Mouse (Mus musculus): ENCODE measurements around the gene Igbp1b. TPM values are rescaled to one million over a fixed set of nuclear protein-coding genes. Genes with fewer than 3 reads are reported as not detected.

The Igbp1b gene
- polyA plus RNA-seq, 2 experiments, result not detected

DNA sequence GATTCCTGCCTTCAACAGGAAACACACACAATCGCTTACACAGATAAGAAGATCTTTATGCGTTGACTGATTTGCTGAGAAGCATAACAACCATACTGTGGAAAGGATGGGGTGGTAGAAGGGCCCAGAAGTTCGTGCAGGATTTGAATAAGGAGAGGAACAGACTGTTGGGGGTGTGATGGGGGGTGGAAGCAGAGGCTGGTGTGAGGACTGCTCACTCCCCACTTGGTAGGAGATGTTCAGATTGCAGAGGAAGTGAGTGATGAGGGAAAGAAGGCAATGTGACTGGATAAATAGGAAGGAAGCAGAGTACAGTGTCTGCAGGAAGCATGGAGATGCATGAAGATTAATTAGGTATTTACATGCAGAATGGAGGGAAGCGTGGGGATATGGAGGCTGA is 19.0 kb downstream of the Igbp1b start:
- H3K27ac ChIP-seq, result no peak overlapping the region
- H3K4me1 ChIP-seq (replicated peaks; ENCODE audit: control insufficient read depth in 2 of 2, insufficient read depth in 2 of 2, low read length in 1 of 2), result no peaks in the 10 kb centered on the region
- no peaks in the 10 kb centered on the region for H3K27me3 ChIP-seq (ENCODE audit: control insufficient read depth, insufficient read depth, low read length)
- no peak overlapping the region for H3K4me2 ChIP-seq (ENCODE audit: low read depth)
- no peaks in the 10 kb centered on the region for H3K36me3 ChIP-seq (replicated peaks; ENCODE audit: control insufficient read depth, insufficient read depth, low read depth)
- no peak overlapping the region for H3K4me3 ChIP-seq (ENCODE audit: insufficient read depth in 1 of 2, low read depth in 2 of 2, low read length in 2 of 2)
- no peak overlapping the region for H3K9ac ChIP-seq (replicated peaks)
- TF ChIP-seq EP300 (IDR thresholded peaks at IDR 0.05; ENCODE audit: low read depth), result no peak
- no peak for TF ChIP-seq CTCF (IDR thresholded peaks at IDR 0.05; ENCODE audit: low read depth)
- DNase-seq (ENCODE audit: low read depth in 3 of 3, low spot score in 3 of 3), result no peak
- 35% methylated on average over 4 of the region's 4 CpGs for WGBS (ENCODE audit: insufficient replicate concordance)
- ATAC-seq (ENCODE audit: insufficient read depth), result no peak
- no peaks in the 10 kb centered on the region for H3K9me3 ChIP-seq (ENCODE audit: control insufficient read depth, low read length)

GRCm38 (mm10) chr6:138620786-138621185 is 37.6 kb downstream of the Igbp1b start:
- Histone ChIP-seq H3K4me1 (replicated peaks; ENCODE audit: control insufficient read depth in 2 of 2, insufficient read depth in 2 of 2, low read length in 1 of 2) (no peaks in the 10 kb centered on the region), H3K27me3 (ENCODE audit: control insufficient read depth, insufficient read depth, low read length) (no peaks in the 10 kb centered on the region), H3K4me3 (ENCODE audit: insufficient read depth in 1 of 2, low read depth in 2 of 2, low read length in 2 of 2) (no peak overlapping the region), H3K27ac (no peak overlapping the region), H3K9me3 (ENCODE audit: control insufficient read depth, low read length) (no peaks in the 10 kb centered on the region), H3K4me2 (ENCODE audit: low read depth) (no peak overlapping the region), H3K36me3 (replicated peaks; ENCODE audit: control insufficient read depth, insufficient read depth, low read depth) (no peaks in the 10 kb centered on the region), H3K9ac (replicated peaks) (no peak overlapping the region)
- no peak for DNase-seq (ENCODE audit: low read depth in 3 of 3, low spot score in 3 of 3)
- ATAC-seq (ENCODE audit: insufficient read depth), result no peak
- no peak for TF ChIP-seq CTCF (IDR thresholded peaks at IDR 0.05; ENCODE audit: low read depth)
- no peak for TF ChIP-seq EP300 (IDR thresholded peaks at IDR 0.05; ENCODE audit: low read depth)

DNA sequence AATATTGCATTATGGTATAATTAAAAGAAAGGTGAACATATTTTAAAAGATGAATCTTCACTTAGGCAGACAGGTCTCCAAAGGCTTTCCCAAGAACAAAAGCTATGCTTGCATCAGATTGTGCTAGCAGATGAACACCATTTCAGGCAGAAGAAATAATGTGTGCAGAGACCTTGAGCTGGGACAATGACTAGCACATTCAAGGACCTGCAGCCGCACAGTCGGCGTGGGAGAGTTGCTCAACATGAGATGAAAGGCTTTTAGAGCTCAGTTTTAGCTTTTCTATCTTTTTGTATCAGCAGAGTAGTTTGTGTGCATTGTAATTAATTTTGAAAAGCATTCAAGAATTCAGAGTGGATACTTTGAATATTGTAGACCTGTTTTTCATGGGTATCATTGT is 39.9 kb downstream of the Igbp1b start:
- H3K9me3 ChIP-seq (ENCODE audit: control insufficient read depth, low read length), result no peaks in the 10 kb centered on the region
- no peaks in the 10 kb centered on the region for H3K4me1 ChIP-seq (replicated peaks; ENCODE audit: control insufficient read depth in 2 of 2, insufficient read depth in 2 of 2, low read length in 1 of 2)
- no peaks in the 10 kb centered on the region for H3K27me3 ChIP-seq (ENCODE audit: control insufficient read depth, insufficient read depth, low read length)
- no peaks in the 10 kb centered on the region for H3K36me3 ChIP-seq (replicated peaks; ENCODE audit: control insufficient read depth, insufficient read depth, low read depth)
- no peak overlapping the region for H3K4me2 ChIP-seq (ENCODE audit: low read depth)
- H3K4me3 ChIP-seq (ENCODE audit: insufficient read depth in 1 of 2, low read depth in 2 of 2, low read length in 2 of 2), result no peak overlapping the region
- TF ChIP-seq CTCF (IDR thresholded peaks at IDR 0.05; ENCODE audit: low read depth), result no peak
- TF ChIP-seq EP300 (IDR thresholded peaks at IDR 0.05; ENCODE audit: low read depth), result no peak
- WGBS (ENCODE audit: insufficient replicate concordance), result 68% methylated on average over 3 of the region's 3 CpGs
- no peak for DNase-seq (ENCODE audit: low read depth in 3 of 3, low spot score in 3 of 3)
- ATAC-seq (ENCODE audit: insufficient read depth), result no peak
- no peak overlapping the region for H3K27ac ChIP-seq
- H3K9ac ChIP-seq (replicated peaks), result no peak overlapping the region

Other genes starting within 250 kb of the Igbp1b start
- 0.02 and 0.06 TPM in 2 replicates for gene Lmo3, start 76.6 kb downstream of the Igbp1b start, polyA plus RNA-seq (2012; rRNA removed)
- gene Lmo3, start 76.6 kb downstream of the Igbp1b start, polyA plus RNA-seq (2014; fragmentation: Nextera tagmentation; extraction: Ambion mirVana), result not detected in 2 replicates

Measured in liver, embryonic 14.5 days (tissue).